Mouse (Mus musculus) stomach, postnatal 0 days (tissue): Measurements from ENCODE around the gene Plac1.

Experiments
- CTCF ChIP-seq: IDR thresholded peaks from 2 replicates; pipeline ENCODE4 v1.5.1; 2016; ENCODE audit warnings: antibody characterized with exemption, low read depth, mild to moderate bottlenecking, moderate library complexity
- EP300 ChIP-seq: optimal IDR thresholded peaks from 2 replicates; pipeline ENCODE3; 2016; ENCODE audit warnings: antibody characterized with exemption

- TF ChIP-seq CTCF = no peak
- TF ChIP-seq EP300 = no peak
Observed at GRCm38 (mm10) chrX:53166901-53167525, 72.9 kb downstream of the Plac1 start.
